Mouse (Mus musculus): ENCODE data around the gene Tbl3. TPM values are rescaled to one million over a fixed set of nuclear protein-coding genes. Genes with fewer than 3 reads are reported as not detected.

Gene Tbl3
- polyA plus RNA-seq (2012; rRNA removed), result 20.5 and 26.8 TPM in 2 replicates
- polyA plus RNA-seq (2014; fragmentation: Nextera tagmentation; extraction: Ambion mirVana), result 31.3 and 33.4 TPM in 2 replicates

DNA sequence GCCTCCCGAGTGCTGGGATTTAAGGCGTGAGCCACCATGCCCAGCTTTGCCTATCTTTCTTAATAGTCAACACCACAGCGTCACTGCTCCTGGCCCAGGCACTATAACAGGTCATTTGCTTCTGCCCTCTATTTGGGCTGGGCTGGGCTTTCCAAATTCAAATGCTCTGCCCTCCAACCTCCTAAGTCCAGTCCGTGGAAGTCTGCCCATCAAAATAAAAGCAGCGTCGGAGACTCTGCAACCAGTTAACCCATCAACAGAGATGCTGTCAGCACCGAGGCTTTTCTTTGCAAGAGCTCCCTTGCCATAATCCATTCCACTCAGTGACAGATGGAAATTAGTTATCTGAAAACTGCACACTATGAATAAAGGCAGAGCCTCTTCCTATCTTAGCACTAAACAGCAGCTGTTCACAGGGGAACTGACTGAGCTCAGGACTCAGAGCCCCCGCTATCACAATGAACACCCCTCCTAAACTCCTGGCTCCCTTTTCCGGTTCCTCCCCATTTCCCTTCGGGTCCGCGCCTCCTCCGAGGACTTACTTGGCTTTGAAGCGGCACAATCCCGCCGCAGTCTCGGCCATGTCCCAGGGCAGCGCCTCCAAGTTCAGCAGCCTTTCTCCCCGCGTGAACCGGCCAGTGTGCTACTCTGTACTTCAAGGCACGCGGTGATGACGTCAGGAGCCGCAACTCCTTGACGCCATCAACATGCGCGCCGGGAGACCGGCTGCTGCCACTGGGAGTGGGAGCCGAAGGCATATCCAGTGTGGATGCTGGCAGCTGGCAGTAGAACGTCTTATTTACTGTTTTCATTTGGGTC is at the start of gene Tbl3:
Gene Tbl3, minus strand, starts transcription at position 679 of the 819 bp plus-strand sequence.
- H3K36me3 ChIP-seq (replicated peaks; ENCODE audit: control insufficient read depth, insufficient read depth, low read depth), result peaks cover 6% of the 10 kb centered on the region
- WGBS (ENCODE audit: insufficient replicate concordance), result 1% methylated on average over 32 of the region's 32 CpGs
- H3K4me2 ChIP-seq (ENCODE audit: low read depth), result peak within 1 kb of the TSS; percentile 97
- no peak; the same call in 1 of the 2 replicates for TF ChIP-seq CTCF (IDR thresholded peaks at IDR 0.05; ENCODE audit: low read depth)
- peak; percentile 38; the same call in 1 of the 2 replicates for TF ChIP-seq EP300 (IDR thresholded peaks at IDR 0.05; ENCODE audit: low read depth)
- H3K9me3 ChIP-seq (ENCODE audit: control insufficient read depth, low read length), result no peaks in the 10 kb centered on the region
- no peaks in the 10 kb centered on the region for H3K27me3 ChIP-seq (ENCODE audit: control insufficient read depth, insufficient read depth, low read length)
- ATAC-seq (ENCODE audit: insufficient read depth) (peak; percentile 89), DNase-seq (ENCODE audit: low read depth in 3 of 3, low spot score in 3 of 3) (peak; percentile 85 to 90 (median 88))
- H3K27ac ChIP-seq, result peak within 1 kb of the TSS; percentile 90
- peaks cover 12 to 14% of the 10 kb centered on the region in 2 experiments for H3K4me1 ChIP-seq (replicated peaks; ENCODE audit: control insufficient read depth in 2 of 2, insufficient read depth in 2 of 2, low read length in 1 of 2)
- H3K4me3 ChIP-seq (ENCODE audit: insufficient read depth in 1 of 2, low read depth in 2 of 2, low read length in 2 of 2), result peak within 1 kb of the TSS; percentile 72 to 86
- H3K9ac ChIP-seq (replicated peaks), result peak within 1 kb of the TSS; percentile 83

DNA sequence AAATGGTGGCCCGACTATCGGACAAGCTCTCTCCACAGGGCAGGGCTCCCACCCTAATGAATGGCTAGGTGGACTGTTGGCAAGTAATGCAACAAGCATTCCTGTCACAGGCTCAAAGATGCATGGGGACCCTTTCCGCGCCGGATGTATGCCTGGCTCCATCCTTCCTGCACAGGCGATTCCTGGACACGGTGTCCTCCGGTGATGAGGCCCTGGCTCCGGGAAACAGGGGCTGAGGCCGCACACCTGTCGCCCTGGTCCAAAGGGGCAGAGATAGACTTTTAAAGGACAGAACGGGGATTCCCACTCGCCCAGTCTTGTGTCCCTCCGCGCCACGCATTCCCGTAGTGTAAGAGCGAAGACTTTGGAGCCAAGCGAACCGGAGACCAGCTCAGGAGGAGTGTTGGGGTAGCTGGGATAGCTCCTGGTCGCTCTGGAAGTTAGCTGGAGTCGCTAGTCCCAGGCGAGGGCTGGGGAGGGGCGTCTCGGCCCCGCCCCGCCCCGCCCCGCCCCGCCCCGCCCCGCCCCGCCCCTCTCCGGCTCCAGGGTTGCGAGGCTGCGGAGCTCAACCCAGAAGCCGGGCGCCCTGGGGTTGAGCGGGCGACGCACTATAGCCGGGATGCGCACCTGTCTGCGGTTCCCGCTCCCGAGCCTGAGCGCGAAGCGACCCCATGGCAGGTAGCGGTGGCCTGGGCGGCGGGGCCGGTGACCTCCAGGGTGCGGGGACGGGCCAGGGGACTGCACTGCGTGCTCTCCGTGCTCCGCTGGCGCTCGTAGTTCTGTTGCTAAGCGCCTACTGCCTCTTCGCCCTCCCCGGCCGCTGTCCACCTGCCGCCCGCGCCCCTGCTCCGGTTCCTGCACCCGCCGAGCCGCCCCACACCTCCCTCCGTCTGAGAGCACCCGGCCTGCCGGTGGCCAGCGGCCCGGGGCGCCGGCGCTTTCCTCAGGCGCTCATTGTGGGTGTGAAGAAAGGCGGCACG is 45.2 kb upstream of the Tbl3 start, which contains the start of gene Hs3st6:
Gene Hs3st6, plus strand, starts transcription at position 574 of the 980 bp plus-strand sequence.
- ATAC-seq (ENCODE audit: insufficient read depth) (peak; percentile 75), DNase-seq (ENCODE audit: low read depth in 3 of 3, low spot score in 3 of 3) (no peak)
- Histone ChIP-seq H3K27me3 (ENCODE audit: control insufficient read depth, insufficient read depth, low read length) (peaks cover 55% of the 10 kb centered on the region), H3K4me3 (ENCODE audit: insufficient read depth in 1 of 2, low read depth in 2 of 2, low read length in 2 of 2) (peak within 1 kb of the TSS; percentile 41 to 45), H3K4me1 (replicated peaks; ENCODE audit: control insufficient read depth in 2 of 2, insufficient read depth in 2 of 2, low read length in 1 of 2) (no peaks in the 10 kb centered on the region; a peak in 1 of 4 replicates), H3K9me3 (ENCODE audit: control insufficient read depth, low read length) (no peaks in the 10 kb centered on the region), H3K27ac (no peak within 1 kb of the TSS), H3K9ac (replicated peaks) (no peak within 1 kb of the TSS), H3K4me2 (ENCODE audit: low read depth) (peak within 1 kb of the TSS; percentile 68), H3K36me3 (replicated peaks; ENCODE audit: control insufficient read depth, insufficient read depth, low read depth) (no peaks in the 10 kb centered on the region)
- WGBS (ENCODE audit: insufficient replicate concordance), result 2% methylated on average over 78 of the region's 82 CpGs
- TF ChIP-seq CTCF (IDR thresholded peaks at IDR 0.05; ENCODE audit: low read depth) (no peak), EP300 (IDR thresholded peaks at IDR 0.05; ENCODE audit: low read depth) (no peak)

DNA sequence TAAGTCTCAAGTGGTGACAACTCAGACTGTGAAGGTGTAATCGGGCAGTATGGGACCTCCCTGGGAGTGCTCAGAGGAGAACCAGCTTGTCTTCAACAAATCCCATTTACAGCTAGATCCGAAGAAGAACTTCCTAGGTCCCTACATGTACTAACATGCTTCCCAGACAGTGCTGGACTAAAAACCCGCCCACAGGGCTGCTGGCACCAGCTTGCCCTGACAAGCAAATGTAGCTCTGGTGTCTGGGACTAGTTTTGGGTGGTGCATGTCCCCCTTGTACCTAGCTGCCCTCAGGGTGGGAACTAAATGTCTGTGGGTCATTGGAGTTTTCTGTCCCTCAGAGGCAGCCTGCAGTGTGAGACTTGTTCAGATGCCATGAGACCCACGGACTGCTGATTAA is 44.1 kb upstream of the Tbl3 start:
- Histone ChIP-seq H3K4me2 (ENCODE audit: low read depth) (no peak overlapping the region), H3K27ac (no peak overlapping the region), H3K36me3 (replicated peaks; ENCODE audit: control insufficient read depth, insufficient read depth, low read depth) (no peaks in the 10 kb centered on the region), H3K9ac (replicated peaks) (no peak overlapping the region), H3K4me1 (replicated peaks; ENCODE audit: control insufficient read depth in 2 of 2, insufficient read depth in 2 of 2, low read length in 1 of 2) (no peaks in the 10 kb centered on the region; a peak in 1 of 4 replicates), H3K4me3 (ENCODE audit: insufficient read depth in 1 of 2, low read depth in 2 of 2, low read length in 2 of 2) (no peak overlapping the region), H3K9me3 (ENCODE audit: control insufficient read depth, low read length) (no peaks in the 10 kb centered on the region), H3K27me3 (ENCODE audit: control insufficient read depth, insufficient read depth, low read length) (peaks cover 55% of the 10 kb centered on the region)
- 11% methylated on average over 4 of the region's 4 CpGs for WGBS (ENCODE audit: insufficient replicate concordance)
- no peak for ATAC-seq (ENCODE audit: insufficient read depth)
- TF ChIP-seq CTCF (IDR thresholded peaks at IDR 0.05; ENCODE audit: low read depth), result no peak
- no peak for TF ChIP-seq EP300 (IDR thresholded peaks at IDR 0.05; ENCODE audit: low read depth)
- no peak for DNase-seq (ENCODE audit: low read depth in 3 of 3, low spot score in 3 of 3)

DNA sequence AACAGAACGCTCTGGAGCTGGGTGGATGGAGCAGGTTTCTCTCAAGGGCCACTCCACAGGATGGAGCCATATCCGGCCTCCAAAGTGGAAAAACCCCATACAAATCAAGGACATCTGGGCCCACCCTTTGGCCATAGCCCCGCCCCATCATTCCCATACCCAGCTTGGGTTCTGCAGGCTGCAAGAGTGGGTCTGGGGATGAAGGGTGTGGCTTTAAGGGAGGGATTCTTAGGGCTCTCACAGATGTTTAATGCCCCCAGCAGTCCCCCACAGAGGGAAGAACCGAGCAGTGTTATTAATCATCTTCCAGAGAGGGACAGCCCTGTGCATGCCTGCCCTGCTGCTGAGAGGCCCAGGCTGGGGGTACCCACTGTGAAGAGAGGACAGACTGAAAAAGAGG is 39.5 kb upstream of the Tbl3 start:
- Histone ChIP-seq H3K4me2 (ENCODE audit: low read depth) (no peak overlapping the region), H3K4me1 (replicated peaks; ENCODE audit: control insufficient read depth in 2 of 2, insufficient read depth in 2 of 2, low read length in 1 of 2) (0 out of 4 replicates have a peak, but pooled peaks cover 0 to 3% of the 10 kb centered on the region in 2 experiments), H3K27me3 (ENCODE audit: control insufficient read depth, insufficient read depth, low read length) (peaks cover 21% of the 10 kb centered on the region), H3K9me3 (ENCODE audit: control insufficient read depth, low read length) (no peaks in the 10 kb centered on the region), H3K4me3 (ENCODE audit: insufficient read depth in 1 of 2, low read depth in 2 of 2, low read length in 2 of 2) (no peak overlapping the region), H3K27ac (no peak overlapping the region), H3K9ac (replicated peaks) (no peak overlapping the region), H3K36me3 (replicated peaks; ENCODE audit: control insufficient read depth, insufficient read depth, low read depth) (no peaks in the 10 kb centered on the region)
- DNase-seq (ENCODE audit: low read depth in 3 of 3, low spot score in 3 of 3), result no peak
- no peak for ATAC-seq (ENCODE audit: insufficient read depth)
- TF ChIP-seq CTCF (IDR thresholded peaks at IDR 0.05; ENCODE audit: low read depth), result no peak
- TF ChIP-seq EP300 (IDR thresholded peaks at IDR 0.05; ENCODE audit: low read depth), result no peak
- 32% methylated on average over 4 of the region's 4 CpGs for WGBS (ENCODE audit: insufficient replicate concordance)

All from liver, embryonic 14.5 days (tissue).